Mouse (Mus musculus) megakaryocyte-erythroid progenitor cell, adult 5-6 weeks (primary cell): ENCODE results near the gene St7l. TPM values are rescaled to one million over a fixed set of nuclear protein-coding genes. Genes with fewer than 3 reads are reported as not detected.

Experiments
- ATAC-seq: replicated peaks from 2 replicates; pipeline ENCODE4 v1.8.0; 2016; ENCODE audit warnings: mild to moderate bottlenecking, inconsistent platforms; ENCODE audit not compliant: severe bottlenecking, poor library complexity, low FRiP score, low TSS enrichment
- total RNA-seq, 2 experiments: library from RNA; stranded (forward) in 1 of 2; stranded (reverse) in 1 of 2; fragments of 200-1000, 215-1000 nt in 1 of 2; fragments of >200 nt in 1 of 2; fragmentation: Nextera tagmentation in 1 of 2; gene quantifications; 2 replicates each; pipeline ENCODE4 v1.2.3; 2014 to 2017

The St7l gene
- total RNA-seq, 2 experiments from 2014 or later, result 16.6 to 39.7 TPM

DNA sequence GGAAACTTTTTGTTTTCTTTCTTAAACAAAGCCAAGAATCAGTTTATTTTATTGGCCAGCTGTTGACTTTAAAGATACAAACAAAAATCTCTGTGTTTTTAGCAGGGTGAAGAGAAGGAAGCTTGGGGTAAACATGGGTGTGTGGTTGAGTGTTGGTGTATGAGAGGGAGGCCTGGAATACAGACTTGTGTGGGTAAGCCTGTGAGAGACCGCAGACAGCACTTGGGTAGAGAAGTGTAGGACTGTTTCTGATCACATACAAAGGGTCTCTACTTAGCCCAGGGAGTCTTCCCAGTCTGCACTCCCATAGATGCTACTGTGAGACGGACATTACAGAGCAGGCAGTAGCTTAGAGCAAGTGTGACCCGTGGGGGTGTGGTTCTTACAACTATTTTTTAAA, 24.8 kb downstream of the St7l start:
- no peak for ATAC-seq

DNA sequence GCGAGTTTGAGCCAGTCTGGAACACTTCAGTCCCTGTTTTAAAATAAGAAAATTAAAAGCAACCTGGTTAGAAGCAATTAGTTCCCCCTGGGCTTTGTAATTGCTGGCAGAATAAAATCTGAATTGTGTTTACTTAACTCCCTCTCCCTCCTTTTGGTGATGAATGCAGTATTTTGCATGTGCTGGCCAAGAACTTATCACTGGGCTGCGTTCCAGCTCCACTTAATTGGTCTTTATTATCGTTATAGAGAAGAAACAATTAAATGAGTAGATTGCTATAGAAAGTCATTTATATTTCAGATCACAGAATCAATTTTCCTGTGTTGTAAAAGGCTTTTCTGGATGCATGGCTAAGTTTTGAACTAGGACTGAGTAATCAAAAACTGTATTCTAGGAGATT, 32.3 kb downstream of the St7l start:
- no peak for ATAC-seq

GRCm38 (mm10) chr3:104901154-104901553, 37.3 kb downstream of the St7l start:
- ATAC-seq, result no peak

DNA sequence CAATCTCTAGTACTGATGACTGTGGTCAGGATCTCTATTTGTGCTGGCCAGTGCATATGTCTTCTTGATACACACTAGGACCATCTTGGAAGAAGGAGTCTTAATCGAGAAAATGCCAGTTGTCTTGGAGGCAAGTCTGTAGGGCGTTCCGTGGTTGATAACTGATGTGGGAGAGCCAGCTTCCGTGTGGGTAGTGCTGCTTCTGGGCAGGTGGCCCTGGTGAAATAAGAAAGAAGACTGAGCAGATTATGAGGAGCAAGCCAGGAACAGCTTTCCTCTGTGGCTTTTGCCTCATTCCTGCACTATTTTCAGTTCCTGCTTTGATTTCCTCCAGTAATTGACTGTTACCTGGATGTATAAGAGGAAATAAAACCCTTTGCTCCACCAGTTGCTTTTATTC, 41.6 kb downstream of the St7l start:
- no peak for ATAC-seq

- ATAC-seq, result no peak
Observed at GRCm38 (mm10) chr3:104906007-104906406, 42.2 kb downstream of the St7l start.

DNA sequence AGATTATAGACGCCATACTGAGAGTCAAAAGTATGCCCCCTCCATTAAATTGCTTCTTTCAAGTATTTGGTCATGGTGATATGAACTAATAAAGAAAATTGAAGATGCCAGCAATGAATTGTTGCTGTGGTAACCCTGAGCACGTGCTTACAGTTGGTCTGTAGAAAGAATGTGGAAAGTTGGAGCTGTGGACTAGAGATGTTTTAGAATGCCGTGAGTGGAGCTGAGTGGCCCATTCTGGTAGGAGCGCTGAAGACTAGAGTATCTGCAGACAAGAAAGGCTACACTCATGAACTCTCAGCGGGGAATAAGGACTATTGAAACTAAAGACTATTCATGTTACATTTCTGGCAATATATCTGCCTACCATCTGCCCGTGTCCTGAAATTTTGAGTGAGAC, 45.4 kb downstream of the St7l start:
- no peak for ATAC-seq

- ATAC-seq, result no peak
Observed at GRCm38 (mm10) chr3:104914986-104915385, 51.2 kb downstream of the St7l start.

DNA sequence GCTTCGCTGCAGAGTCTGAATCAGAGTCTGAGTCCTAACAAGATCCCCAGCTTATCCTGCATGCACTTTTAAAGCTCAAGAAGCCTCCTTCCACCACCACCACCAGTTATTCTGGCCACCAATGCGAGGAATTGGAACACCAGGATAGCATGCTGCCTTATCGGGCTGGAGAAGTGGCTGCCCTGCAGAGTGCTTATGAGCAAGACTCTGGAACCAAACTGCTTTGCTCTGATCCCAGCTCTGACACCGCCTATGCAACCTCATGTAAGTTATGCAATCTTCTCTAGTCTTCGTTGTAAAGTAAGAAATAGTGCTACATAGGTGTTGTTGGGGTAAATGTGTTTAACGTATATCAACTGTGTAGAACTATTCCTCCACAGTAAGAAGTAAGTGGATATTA, 65.6 kb downstream of the St7l start:
- no peak for ATAC-seq

- no peak for ATAC-seq
Observed at GRCm38 (mm10) chr3:104937728-104938305, 74.0 kb downstream of the St7l start.

DNA sequence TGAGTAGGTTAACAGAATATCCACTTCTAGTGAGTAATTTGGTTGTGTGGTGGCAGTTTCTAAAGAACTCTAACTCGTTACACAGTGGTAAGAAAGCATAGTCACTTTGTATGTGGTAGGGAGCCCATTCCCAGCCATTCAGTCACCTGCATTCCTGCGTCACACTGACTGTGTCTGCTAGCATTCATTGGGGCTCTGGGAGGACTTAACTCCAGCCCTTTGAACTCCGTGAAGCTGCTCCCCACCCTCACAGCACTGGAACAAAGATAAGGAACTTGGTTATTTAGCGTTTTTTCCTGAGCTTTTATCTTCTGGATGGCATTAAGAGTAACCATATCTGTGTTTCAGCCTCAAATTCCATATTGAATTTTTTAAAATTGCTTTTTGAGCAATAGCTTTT, 74.5 kb downstream of the St7l start:
- no peak for ATAC-seq

- no peak for ATAC-seq
Observed at GRCm38 (mm10) chr3:104940691-104941090, 76.9 kb downstream of the St7l start.

DNA sequence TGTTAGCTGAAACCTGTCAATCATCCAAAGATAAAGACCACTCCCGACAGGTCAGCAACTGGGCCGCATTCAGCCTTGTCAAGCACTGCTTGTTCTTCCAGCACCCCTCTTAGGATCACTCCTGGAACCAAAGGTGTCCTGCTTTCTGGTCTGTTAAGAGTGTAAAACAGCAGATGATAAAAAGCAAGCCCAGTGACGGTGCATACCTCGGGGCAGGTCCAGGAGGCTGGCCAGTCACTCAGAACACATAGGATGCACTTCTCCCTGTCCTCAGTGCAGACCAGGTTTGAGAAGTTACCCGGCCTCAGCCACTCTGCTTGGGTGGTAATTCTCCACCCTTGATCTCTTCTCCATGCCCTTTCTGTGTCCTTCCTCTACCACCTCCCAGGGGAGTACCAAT, 78.9 kb downstream of the St7l start:
- ATAC-seq, result no peak

DNA sequence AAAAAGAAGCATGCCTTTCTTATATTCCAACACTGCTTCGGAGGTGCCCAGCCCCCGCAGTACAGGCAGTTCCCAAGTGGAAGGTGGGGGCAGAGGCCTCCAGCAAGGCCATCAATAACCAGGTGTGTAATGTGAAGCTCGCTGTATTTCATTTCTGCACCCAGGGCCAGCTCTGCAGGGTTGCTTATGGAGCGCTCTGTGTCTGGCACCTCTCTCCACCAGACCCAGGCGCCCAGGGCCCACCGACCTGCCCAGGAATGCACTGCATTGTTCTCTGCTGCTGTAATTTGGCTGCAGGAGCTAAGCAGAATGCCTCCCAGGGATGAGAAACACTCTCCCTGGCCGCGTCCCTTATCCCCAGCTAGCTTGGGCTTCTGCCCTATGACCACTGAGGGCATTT, 79.5 kb downstream of the St7l start:
- ATAC-seq, result no peak

GRCm38 (mm10) chr3:104944894-104945293, 81.1 kb downstream of the St7l start:
- ATAC-seq, result no peak

DNA sequence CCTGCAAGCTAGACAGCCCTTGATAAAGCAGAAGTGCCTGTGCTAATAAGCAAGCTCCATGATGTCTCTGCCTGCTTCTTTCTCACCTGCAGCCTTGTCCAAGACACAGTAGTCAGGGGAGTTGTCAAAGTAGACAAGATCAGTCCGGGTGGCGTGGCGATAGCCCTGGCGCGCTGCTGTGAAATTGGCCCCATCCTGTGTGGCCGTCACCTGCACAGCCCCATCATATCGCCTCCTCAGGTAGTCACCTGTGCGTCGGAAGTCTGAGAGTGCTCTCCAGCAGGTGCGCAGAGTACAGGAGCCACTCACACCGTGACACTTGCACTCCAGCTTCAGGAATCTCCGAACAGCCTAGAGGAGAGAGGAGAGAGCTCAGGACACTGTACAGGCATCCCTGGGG, 87.1 kb downstream of the St7l start:
- no peak for ATAC-seq

DNA sequence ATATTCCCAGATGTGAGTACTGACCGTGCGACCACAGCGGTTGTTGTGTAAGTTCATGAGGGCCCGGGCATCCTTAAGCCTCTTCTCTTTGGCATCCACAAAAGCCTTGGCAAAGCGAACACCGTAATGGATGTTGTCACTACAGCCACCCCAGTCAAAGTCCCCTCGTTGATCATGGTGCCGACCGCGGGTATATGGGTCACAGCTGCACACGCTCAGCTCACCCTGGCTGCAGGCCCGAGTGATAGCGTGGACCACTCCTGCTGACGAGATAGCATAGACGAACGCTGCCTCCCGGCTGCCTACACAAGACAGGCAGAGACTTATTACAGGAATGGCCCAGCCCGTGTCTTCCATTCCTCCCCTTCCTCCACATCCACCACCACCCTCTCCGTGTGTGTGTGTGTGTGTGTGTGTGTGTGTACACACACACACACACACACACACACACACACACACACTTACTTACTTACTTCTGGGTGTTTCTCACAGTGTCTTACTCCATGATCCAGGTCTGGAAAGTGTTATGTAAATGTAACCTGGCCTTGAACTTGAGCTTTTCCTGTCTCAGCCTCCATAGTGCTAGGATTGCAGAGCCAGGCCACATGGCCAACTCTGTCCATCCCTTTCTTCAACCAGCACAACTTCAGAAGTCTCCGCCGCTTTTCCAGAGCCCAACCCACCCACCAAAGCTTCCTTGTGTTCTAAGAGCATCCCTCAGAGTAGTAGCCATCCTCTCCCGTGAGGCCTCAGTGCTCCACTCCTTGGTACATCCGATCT, 89.3 kb downstream of the St7l start:
- ATAC-seq, result no peak

- no peak for ATAC-seq
Observed at GRCm38 (mm10) chr3:104954137-104954536, 90.3 kb downstream of the St7l start.

DNA sequence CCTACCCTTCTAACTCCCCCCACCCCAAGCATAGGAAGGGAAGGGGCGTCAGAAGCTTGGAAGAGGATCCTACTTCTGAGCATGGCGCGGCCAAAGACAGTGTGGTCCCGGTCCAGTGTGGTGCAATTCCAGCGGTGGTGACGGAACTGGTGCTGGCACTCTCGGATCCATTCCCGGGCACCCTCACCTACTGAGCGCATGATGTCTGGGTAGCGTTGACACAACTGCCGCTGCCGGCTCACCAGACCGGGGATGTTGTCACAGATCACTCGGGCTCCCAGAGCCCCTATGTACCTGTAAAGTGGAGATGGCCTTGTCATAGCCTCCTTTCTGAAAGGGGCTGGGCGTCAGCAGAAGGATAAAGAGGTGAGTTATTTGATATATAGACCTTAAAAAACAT, 90.7 kb downstream of the St7l start:
- no peak for ATAC-seq

GRCm38 (mm10) chr3:104956131-104956581, 92.4 kb downstream of the St7l start:
- no peak for ATAC-seq

GRCm38 (mm10) chr3:104960026-104961000, 96.5 kb downstream of the St7l start:
- ATAC-seq, result no peak
